Mouse (Mus musculus) midbrain, postnatal 0 days (tissue): Measurements from ENCODE around the gene Actn3. TPM values are rescaled to one million over a fixed set of nuclear protein-coding genes. Genes with fewer than 3 reads are reported as not detected.

Experiments used
- ATAC-seq: fragments of 200-750 bp; cut with Nextera tagmentation; 2 replicates; pipeline ENCODE4 v1.8.0; 2017; ENCODE audit warnings: moderate number of reproducible peaks, mild to moderate bottlenecking, moderate TSS enrichment, moderate library complexity; ENCODE audit not compliant: low FRiP score
- DNase-seq: peaks from one replicate; pipeline ENCODE4 v3.0.0-alpha.2; 2015; ENCODE audit warnings: low spot score
- H3K27ac ChIP-seq: fragments of 300-500 bp; sonication (generic); 2 replicates; pipeline ENCODE4 v1.5.1; 2014; ENCODE audit warnings: low read depth, mild to moderate bottlenecking, low read length, mixed read lengths
- H3K27me3 ChIP-seq: fragments of 300-500 bp; sonication (generic); 2 replicates; pipeline ENCODE4 v1.6.1; 2014; ENCODE audit warnings: low read length, control low read depth, mixed read lengths; ENCODE audit not compliant: insufficient read depth
- H3K36me3 ChIP-seq: fragments of 300-500 bp; sonication (generic); 2 replicates; pipeline ENCODE4 v1.6.1; 2014; ENCODE audit warnings: low read length, control low read depth, mixed read lengths; ENCODE audit not compliant: insufficient read depth
- H3K4me1 ChIP-seq: fragments of 300-500 bp; sonication (generic); 2 replicates; pipeline ENCODE4 v1.6.1; 2014; ENCODE audit warnings: mild to moderate bottlenecking, control low read depth, antibody characterized with exemption, low read length, mixed read lengths; ENCODE audit not compliant: insufficient read depth
- H3K4me2 ChIP-seq: fragments of 300-500 bp; sonication (generic); 2 replicates; pipeline ENCODE4 v1.6.1; 2014; ENCODE audit warnings: low read depth, mild to moderate bottlenecking, low read length, mixed read lengths; ENCODE audit not compliant: poor library complexity, severe bottlenecking
- H3K4me3 ChIP-seq: fragments of 300-500 bp; sonication (generic); 2 replicates; pipeline ENCODE4 v1.5.1; 2014; ENCODE audit warnings: low read depth, mild to moderate bottlenecking, low read length, moderate library complexity
- H3K9ac ChIP-seq: fragments of 300-500 bp; sonication (generic); replicated peaks from 2 replicates; pipeline ENCODE4 v1.6.1; 2014; ENCODE audit warnings: mild to moderate bottlenecking, low read length, moderate library complexity, mixed read lengths; ENCODE audit not compliant: poor library complexity, severe bottlenecking
- H3K9me3 ChIP-seq: fragments of 300-500 bp; sonication (generic); 2 replicates; pipeline ENCODE4 v1.6.1; 2016; ENCODE audit warnings: low read length, control low read depth
- CTCF ChIP-seq: IDR thresholded peaks from 2 replicates; pipeline ENCODE4 v1.5.1; 2016; ENCODE audit warnings: antibody characterized with exemption, mild to moderate bottlenecking
- WGBS: fragments of 180-500 bp; shearing (Covaris S2); extraction: QIAGEN DNeasy Blood & Tissue Kit; methylation state at CpG from one replicate; pipeline ENCODE4 v1.1.7; 2014; 5-methylcytosine and 5-hydroxymethylcytosine counted together
- polyA plus RNA-seq: library from polyadenylated mRNA; unstranded; fragments of >200 nt; fragmentation: Nextera tagmentation; extraction: Ambion mirVana; gene quantifications from 2 replicates; pipeline ENCODE4 v1.2.1, GENCODE M21; 2015
- total RNA-seq: library from RNA; depleted of rRNA; stranded (reverse); fragments of >200 nt; gene quantifications from 2 replicates; pipeline ENCODE4 v1.2.3, GENCODE M21; 2014

The Actn3 gene
- total and polyA plus RNA-seq, 2 experiments from 2014 or later, result 4.4 to 5.3 TPM

- H3K4me2 ChIP-seq, result no peak overlapping the region
- no peaks in the 10 kb centered on the region for H3K27me3 ChIP-seq
- H3K36me3 ChIP-seq, result no peaks in the 10 kb centered on the region
- no peak for ATAC-seq
- no peak overlapping the region for H3K4me3 ChIP-seq
- no peak overlapping the region for H3K27ac ChIP-seq
- H3K4me1 ChIP-seq, result no peaks in the 10 kb centered on the region
- TF ChIP-seq CTCF, result no peak
- WGBS, result 14% methylated on average over 5 of the region's 5 CpGs
- DNase-seq, result no peak
- no peaks in the 10 kb centered on the region for H3K9me3 ChIP-seq
- no peak overlapping the region for H3K9ac ChIP-seq
Observed at GRCm38 (mm10) chr19:4850281-4850680, 27.4 kb downstream of the Actn3 start.

GRCm38 (mm10) chr19:4849800-4850199 lies 27.9 kb downstream of the Actn3 start:
- DNase-seq, result no peak
- WGBS, result 44% methylated on average over 4 of the region's 4 CpGs
- no peak overlapping the region for H3K4me2 ChIP-seq
- no peaks in the 10 kb centered on the region for H3K27me3 ChIP-seq
- H3K9ac ChIP-seq, result no peak overlapping the region
- H3K4me3 ChIP-seq, result no peak overlapping the region
- no peak for ATAC-seq
- no peaks in the 10 kb centered on the region for H3K36me3 ChIP-seq
- H3K4me1 ChIP-seq, result no peaks in the 10 kb centered on the region
- TF ChIP-seq CTCF, result no peak
- no peak overlapping the region for H3K27ac ChIP-seq
- no peaks in the 10 kb centered on the region for H3K9me3 ChIP-seq

- no peak overlapping the region for H3K9ac ChIP-seq
- no peaks in the 10 kb centered on the region for H3K36me3 ChIP-seq
- H3K9me3 ChIP-seq, result no peaks in the 10 kb centered on the region
- DNase-seq (peak; percentile 38), ATAC-seq (no peak)
- H3K4me2 ChIP-seq, result no peak overlapping the region
- no peak overlapping the region for H3K4me3 ChIP-seq
- WGBS, result 35% methylated on average over 7 of the region's 7 CpGs
- H3K27ac ChIP-seq, result no peak overlapping the region
- peak; percentile 71 for TF ChIP-seq CTCF
- H3K27me3 ChIP-seq, result no peaks in the 10 kb centered on the region
- no peaks in the 10 kb centered on the region for H3K4me1 ChIP-seq
Observed at GRCm38 (mm10) chr19:4847490-4847889, 30.2 kb downstream of the Actn3 start.

- peaks cover 11% of the 10 kb centered on the region; the same call in 1 of the 2 replicates for H3K27me3 ChIP-seq
- DNase-seq, result no peak
- no peaks in the 10 kb centered on the region for H3K9me3 ChIP-seq
- ATAC-seq, result no peak
- WGBS, result 84% methylated on average over 2 of the region's 2 CpGs
- H3K4me1 ChIP-seq, result no peaks in the 10 kb centered on the region
- no peak overlapping the region for H3K9ac ChIP-seq
- H3K27ac ChIP-seq, result no peak overlapping the region
- no peak for TF ChIP-seq CTCF
- no peaks in the 10 kb centered on the region for H3K36me3 ChIP-seq
- no peak overlapping the region for H3K4me3 ChIP-seq
- H3K4me2 ChIP-seq, result no peak overlapping the region
Observed at GRCm38 (mm10) chr19:4845846-4846245, 31.9 kb downstream of the Actn3 start.

GRCm38 (mm10) chr19:4842611-4843010 lies 35.1 kb downstream of the Actn3 start:
- H3K27me3 ChIP-seq, result peaks cover 18% of the 10 kb centered on the region
- no peak for ATAC-seq
- no peak overlapping the region for H3K4me2 ChIP-seq
- no peaks in the 10 kb centered on the region for H3K36me3 ChIP-seq
- no peaks in the 10 kb centered on the region for H3K9me3 ChIP-seq
- DNase-seq, result no peak
- no peak overlapping the region for H3K4me3 ChIP-seq
- no peak overlapping the region for H3K27ac ChIP-seq
- TF ChIP-seq CTCF, result no peak
- H3K9ac ChIP-seq, result no peak overlapping the region
- 64% methylated on average over 2 of the region's 2 CpGs for WGBS
- H3K4me1 ChIP-seq, result peaks cover 10% of the 10 kb centered on the region

GRCm38 (mm10) chr19:4840848-4841247 lies 36.9 kb downstream of the Actn3 start:
- Histone ChIP-seq H3K9me3 (no peaks in the 10 kb centered on the region), H3K27ac (no peak overlapping the region), H3K4me2 (no peak overlapping the region), H3K27me3 (peaks cover 18% of the 10 kb centered on the region), H3K4me3 (no peak overlapping the region), H3K9ac (no peak overlapping the region), H3K36me3 (no peaks in the 10 kb centered on the region), H3K4me1 (peaks cover 10% of the 10 kb centered on the region)
- ATAC-seq (no peak), DNase-seq (no peak)
- 88% methylated on average over 9 of the region's 9 CpGs for WGBS
- no peak for TF ChIP-seq CTCF
